Mouse (Mus musculus) neural tube, embryonic 13.5 days (tissue): Measurements from ENCODE around the gene Pdzd2. TPM values are rescaled to one million over a fixed set of nuclear protein-coding genes. Genes with fewer than 3 reads are reported as not detected.

Experiments used
- ATAC-seq: fragments of 200-750 bp; cut with Nextera tagmentation; 2 replicates; pipeline ENCODE4 v1.8.0; 2017; ENCODE audit warnings: low read depth, mild to moderate bottlenecking, moderate TSS enrichment, moderate library complexity
- H3K27ac ChIP-seq: fragments of 300-500 bp; sonication (generic); replicated peaks from 2 replicates; pipeline ENCODE4 v1.5.1; 2015; ENCODE audit warnings: moderate library complexity, mild to moderate bottlenecking, inconsistent platforms
- H3K27me3 ChIP-seq: fragments of 300-500 bp; sonication (generic); 2 replicates; pipeline ENCODE4 v1.6.1; 2015; ENCODE audit warnings: mild to moderate bottlenecking, inconsistent platforms
- H3K36me3 ChIP-seq: fragments of 300-500 bp; sonication (generic); 2 replicates; pipeline ENCODE4 v1.6.1; 2015; ENCODE audit warnings: mild to moderate bottlenecking, inconsistent platforms
- H3K4me1 ChIP-seq: fragments of 300-500 bp; sonication (generic); replicated peaks from 2 replicates; pipeline ENCODE4 v1.6.1; 2015; ENCODE audit warnings: inconsistent platforms
- H3K4me2 ChIP-seq: fragments of 300-500 bp; sonication (generic); 2 replicates; pipeline ENCODE4 v1.6.1; 2015; ENCODE audit warnings: inconsistent platforms, mild to moderate bottlenecking, moderate library complexity
- H3K4me3 ChIP-seq: fragments of 300-500 bp; sonication (generic); 2 replicates; pipeline ENCODE4 v1.5.1; 2015; ENCODE audit warnings: mild to moderate bottlenecking, inconsistent platforms
- H3K9ac ChIP-seq: fragments of 300-500 bp; sonication (generic); 2 replicates; pipeline ENCODE4 v1.6.1; 2015; ENCODE audit warnings: moderate library complexity, mild to moderate bottlenecking, inconsistent platforms
- H3K9me3 ChIP-seq: fragments of 300-500 bp; sonication (generic); 2 replicates; pipeline ENCODE4 v1.6.1; 2016; ENCODE audit warnings: inconsistent platforms
- WGBS: fragments of 180-500 bp; shearing (Covaris S2); methylation state at CpG from one replicate; pipeline ENCODE4 v1.1.7; 2015; 5-methylcytosine and 5-hydroxymethylcytosine counted together
- polyA plus RNA-seq: library from polyadenylated mRNA; unstranded; fragments of >200 nt; fragmentation: Nextera tagmentation; extraction: Ambion mirVana; gene quantifications from 2 replicates; pipeline ENCODE4 v1.2.1, GENCODE M21; 2015

Pdzd2 gene
- 6.0 and 8.7 TPM in 2 replicates for polyA plus RNA-seq

GRCm38 (mm10) chr15:12739277-12740247, at the start of gene Pdzd2:
Gene Pdzd2, minus strand, starts transcription at chr15:12739924.
- no peaks in the 10 kb centered on the region for H3K36me3 ChIP-seq
- H3K9me3 ChIP-seq: no peaks in the 10 kb centered on the region
- ATAC-seq: peak; percentile 98
- H3K4me2 ChIP-seq: peak within 1 kb of the TSS; percentile 78
- WGBS: under 1% methylated on average over 70 of the region's 83 CpGs
- H3K4me3 ChIP-seq: peak within 1 kb of the TSS; percentile 68
- peak within 1 kb of the TSS; percentile 74 for H3K27ac ChIP-seq
- H3K4me1 ChIP-seq: peaks cover 8% of the 10 kb centered on the region
- H3K27me3 ChIP-seq: peaks cover 34% of the 10 kb centered on the region
- peak within 1 kb of the TSS; percentile 73 for H3K9ac ChIP-seq

GRCm38 (mm10) chr15:12789406-12789867, 49.7 kb upstream of the Pdzd2 start:
- no peak for ATAC-seq

GRCm38 (mm10) chr15:12788536-12788935, 48.8 kb upstream of the Pdzd2 start:
- no peak overlapping the region for H3K9ac ChIP-seq
- no peaks in the 10 kb centered on the region for H3K36me3 ChIP-seq
- ATAC-seq: no peak
- no peaks in the 10 kb centered on the region for H3K27me3 ChIP-seq
- no peak overlapping the region for H3K4me3 ChIP-seq
- no peaks in the 10 kb centered on the region for H3K9me3 ChIP-seq
- H3K27ac ChIP-seq: no peak overlapping the region
- H3K4me2 ChIP-seq: no peak overlapping the region
- H3K4me1 ChIP-seq: peaks cover 9% of the 10 kb centered on the region
- 76% methylated on average over 5 of the region's 5 CpGs for WGBS

More at GRCm38 (mm10) chr15:12789406-12789867, 49.7 kb upstream of the Pdzd2 start:
- no peaks in the 10 kb centered on the region for H3K36me3 ChIP-seq
- H3K4me3 ChIP-seq: no peak overlapping the region
- 14% methylated on average over 10 of the region's 10 CpGs for WGBS
- no peaks in the 10 kb centered on the region for H3K27me3 ChIP-seq
- peaks cover 9% of the 10 kb centered on the region for H3K4me1 ChIP-seq
- H3K27ac ChIP-seq: no peak overlapping the region
- H3K9me3 ChIP-seq: no peaks in the 10 kb centered on the region
- H3K4me2 ChIP-seq: 0 out of 2 replicates have a peak overlapping the region, but pooled peaks have one; percentile 7
- H3K9ac ChIP-seq: no peak overlapping the region

GRCm38 (mm10) chr15:12781729-12782326, 42.1 kb upstream of the Pdzd2 start:
- Histone ChIP-seq H3K36me3 (no peaks in the 10 kb centered on the region), H3K27me3 (no peaks in the 10 kb centered on the region), H3K4me1 (peaks cover 6% of the 10 kb centered on the region), H3K27ac (no peak overlapping the region), H3K4me3 (no peak overlapping the region), H3K9ac (no peak overlapping the region), H3K4me2 (no peak overlapping the region), H3K9me3 (peaks cover 3% of the 10 kb centered on the region)
- WGBS: 47% methylated on average over 12 of the region's 16 CpGs
- ATAC-seq: peak; percentile 67

GRCm38 (mm10) chr15:12781296-12781695, 41.6 kb upstream of the Pdzd2 start:
- Histone ChIP-seq H3K4me3 (no peak overlapping the region), H3K4me1 (peaks cover 6% of the 10 kb centered on the region), H3K27me3 (no peaks in the 10 kb centered on the region), H3K27ac (no peak overlapping the region), H3K9me3 (peaks cover 8% of the 10 kb centered on the region), H3K9ac (no peak overlapping the region), H3K36me3 (no peaks in the 10 kb centered on the region), H3K4me2 (no peak overlapping the region)
- no peak for ATAC-seq
- WGBS: 72% methylated on average over 6 of the region's 6 CpGs

GRCm38 (mm10) chr15:12774149-12774753, 34.5 kb upstream of the Pdzd2 start:
- Histone ChIP-seq H3K4me2 (no peak overlapping the region), H3K9me3 (peaks cover 9% of the 10 kb centered on the region), H3K9ac (no peak overlapping the region), H3K4me3 (no peak overlapping the region), H3K4me1 (peaks cover 10% of the 10 kb centered on the region; the same call in 1 of the 2 replicates), H3K27me3 (no peaks in the 10 kb centered on the region), H3K27ac (0 out of 2 replicates have a peak overlapping the region, but pooled peaks have one; percentile 5), H3K36me3 (no peaks in the 10 kb centered on the region)
- 47% methylated on average over 11 of the region's 11 CpGs for WGBS
- no peak for ATAC-seq

- Histone ChIP-seq H3K9me3 (no peaks in the 10 kb centered on the region), H3K27me3 (no peaks in the 10 kb centered on the region), H3K9ac (no peak overlapping the region), H3K4me2 (no peak overlapping the region), H3K4me3 (no peak overlapping the region), H3K36me3 (no peaks in the 10 kb centered on the region), H3K27ac (no peak overlapping the region), H3K4me1 (peaks cover 10% of the 10 kb centered on the region; the same call in 1 of the 2 replicates)
- ATAC-seq: no peak
- 80% methylated on average over 7 of the region's 7 CpGs for WGBS
Measured at GRCm38 (mm10) chr15:12770958-12771357, 31.2 kb upstream of the Pdzd2 start.

- H3K4me2 ChIP-seq: no peak overlapping the region
- ATAC-seq: no peak
- H3K9ac ChIP-seq: no peak overlapping the region
- H3K36me3 ChIP-seq: no peaks in the 10 kb centered on the region
- no peaks in the 10 kb centered on the region for H3K27me3 ChIP-seq
- peaks cover 14% of the 10 kb centered on the region for H3K4me1 ChIP-seq
- H3K9me3 ChIP-seq: no peaks in the 10 kb centered on the region
- no peak overlapping the region for H3K4me3 ChIP-seq
- 86% methylated on average over 4 of the region's 4 CpGs for WGBS
- H3K27ac ChIP-seq: no peak overlapping the region
Measured at GRCm38 (mm10) chr15:12766848-12767247, 27.1 kb upstream of the Pdzd2 start.

- Histone ChIP-seq H3K36me3 (no peaks in the 10 kb centered on the region), H3K27me3 (no peaks in the 10 kb centered on the region), H3K9me3 (no peaks in the 10 kb centered on the region), H3K27ac (no peak overlapping the region), H3K4me2 (no peak overlapping the region), H3K4me3 (no peak overlapping the region), H3K4me1 (peaks cover 18% of the 10 kb centered on the region), H3K9ac (no peak overlapping the region)
- WGBS: 47% methylated on average over 10 of the region's 10 CpGs
- ATAC-seq: 0 out of 2 replicates have a peak, but pooled peaks have one; percentile 12
Measured at GRCm38 (mm10) chr15:12763147-12763546, 23.4 kb upstream of the Pdzd2 start.

- Histone ChIP-seq H3K27ac (no peak overlapping the region), H3K9me3 (no peaks in the 10 kb centered on the region), H3K4me3 (no peak overlapping the region), H3K36me3 (no peaks in the 10 kb centered on the region), H3K4me2 (no peak overlapping the region), H3K4me1 (peaks cover 18% of the 10 kb centered on the region), H3K9ac (no peak overlapping the region), H3K27me3 (no peaks in the 10 kb centered on the region)
- 0 out of 2 replicates have a peak, but pooled peaks have one; percentile 21 for ATAC-seq
- 42% methylated on average over 11 of the region's 11 CpGs for WGBS
Measured at GRCm38 (mm10) chr15:12762258-12762913, 22.7 kb upstream of the Pdzd2 start.

- 84% methylated on average over 6 of the region's 6 CpGs for WGBS
- H3K4me2 ChIP-seq: no peak overlapping the region
- H3K4me3 ChIP-seq: no peak overlapping the region
- no peak overlapping the region for H3K27ac ChIP-seq
- ATAC-seq: no peak
- H3K36me3 ChIP-seq: no peaks in the 10 kb centered on the region
- no peaks in the 10 kb centered on the region for H3K9me3 ChIP-seq
- H3K27me3 ChIP-seq: no peaks in the 10 kb centered on the region
- peaks cover 18% of the 10 kb centered on the region for H3K4me1 ChIP-seq
- no peak overlapping the region for H3K9ac ChIP-seq
Measured at GRCm38 (mm10) chr15:12760747-12761146, 21.0 kb upstream of the Pdzd2 start.
